Mouse (Mus musculus): ENCODE measurements around the gene Megf11. TPM values are rescaled to one million over a fixed set of nuclear protein-coding genes. Genes with fewer than 3 reads are reported as not detected.
"Not testable (repeated sequence)": the region's sequence is repeated elsewhere in the genome, so short reads cannot be mapped to it uniquely, and the experiment has no call there.

The Megf11 gene
- total and polyA plus RNA-seq, 3 experiments = 0.33 to 0.38 TPM; not detected in 1

DNA sequence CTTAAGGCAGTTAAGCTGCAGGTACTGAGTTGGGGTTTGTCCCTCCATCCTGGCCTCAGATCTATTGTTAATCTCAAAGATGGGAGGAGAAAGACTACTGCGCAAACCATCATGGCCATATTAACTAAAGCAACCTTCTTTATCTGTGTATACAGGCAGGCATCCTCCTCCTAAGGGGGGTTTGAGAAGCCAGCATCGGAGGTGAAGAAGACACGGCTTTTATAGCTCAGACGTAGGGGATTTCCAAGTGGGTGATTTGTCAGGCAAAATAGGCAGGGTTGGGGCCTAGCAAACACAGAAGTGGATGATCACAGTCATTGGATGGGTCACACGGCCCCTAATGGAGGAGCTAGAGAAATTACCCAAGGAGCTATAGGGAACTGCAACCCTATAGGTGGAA, 271.2 kb downstream of the Megf11 start:
- Histone ChIP-seq H3K4me1 (ENCODE audit: insufficient read depth, low read depth, low read length) (no peaks in the 10 kb centered on the region), H3K27me3 (ENCODE audit: insufficient read depth, low read length) (peaks cover 47% of the 10 kb centered on the region), H3K9me3 (replicated peaks) (no peaks in the 10 kb centered on the region), H3K36me3 (replicated peaks) (no peaks in the 10 kb centered on the region), H3K4me3 (ENCODE audit: low read depth, low read length) (no peak overlapping the region)
- no peak for ATAC-seq (ENCODE audit: extremely low read depth, insufficient number of reproducible peaks, low FRiP score, poor library complexity, severe bottlenecking)
- no peak for DNase-seq (ENCODE audit: low spot score)
- TF ChIP-seq CTCF (IDR thresholded peaks at IDR 0.05; ENCODE audit: low read depth, low read length) (no peak), POLR2AphosphoS5 (IDR thresholded peaks at IDR 0.05; ENCODE audit: insufficient replicate concordance, low read depth, low read length) (no peak), GATA1 (IDR thresholded peaks at IDR 0.05; ENCODE audit: borderline replicate concordance, low read length) (no peak), TAL1 (conservative IDR thresholded peaks at IDR 0.05; ENCODE audit: low read depth, low read length) (no peak)

- H3K4me1 ChIP-seq (ENCODE audit: insufficient read depth, low read depth, low read length) = no peaks in the 10 kb centered on the region
- no peak overlapping the region for H3K4me3 ChIP-seq (ENCODE audit: low read depth, low read length)
- TF ChIP-seq GATA2 (IDR thresholded peaks at IDR 0.05; ENCODE audit: borderline replicate concordance, low read depth, low read length) (no peak), POLR2AphosphoS5 (IDR thresholded peaks at IDR 0.05; ENCODE audit: insufficient replicate concordance, low read depth, low read length) (no peak), CTCF (IDR thresholded peaks at IDR 0.05; ENCODE audit: low read depth, low read length) (no peak), GATA1 (IDR thresholded peaks at IDR 0.05; ENCODE audit: borderline replicate concordance, low read length) (no peak), TAL1 (conservative IDR thresholded peaks at IDR 0.05; ENCODE audit: low read depth, low read length) (no peak)
- H3K9me3 ChIP-seq (replicated peaks) = no peaks in the 10 kb centered on the region
- peaks cover 48% of the 10 kb centered on the region for H3K27me3 ChIP-seq (ENCODE audit: insufficient read depth, low read length)
- ATAC-seq (ENCODE audit: extremely low read depth, insufficient number of reproducible peaks, low FRiP score, poor library complexity, severe bottlenecking) (no peak), DNase-seq (ENCODE audit: low spot score) (no peak)
- no peaks in the 10 kb centered on the region for H3K36me3 ChIP-seq (replicated peaks)
Observed at GRCm38 (mm10) chr9:64660222-64660621, 274.8 kb downstream of the Megf11 start.

GRCm38 (mm10) chr9:64664612-64665011, 279.2 kb downstream of the Megf11 start:
- Histone ChIP-seq H3K4me3 (ENCODE audit: low read depth, low read length) (no peak overlapping the region), H3K36me3 (replicated peaks) (no peaks in the 10 kb centered on the region), H3K9me3 (replicated peaks) (no peaks in the 10 kb centered on the region), H3K27me3 (ENCODE audit: insufficient read depth, low read length) (peaks cover 34% of the 10 kb centered on the region), H3K4me1 (ENCODE audit: insufficient read depth, low read depth, low read length) (no peaks in the 10 kb centered on the region)
- no peak for ATAC-seq (ENCODE audit: extremely low read depth, insufficient number of reproducible peaks, low FRiP score, poor library complexity, severe bottlenecking)
- no peak for DNase-seq (ENCODE audit: low spot score)
- no peak for TF ChIP-seq GATA2 (IDR thresholded peaks at IDR 0.05; ENCODE audit: borderline replicate concordance, low read depth, low read length)
- no peak for TF ChIP-seq CTCF (IDR thresholded peaks at IDR 0.05; ENCODE audit: low read depth, low read length)
- no peak for TF ChIP-seq GATA1 (IDR thresholded peaks at IDR 0.05; ENCODE audit: borderline replicate concordance, low read length)
- TF ChIP-seq POLR2AphosphoS5 (IDR thresholded peaks at IDR 0.05; ENCODE audit: insufficient replicate concordance, low read depth, low read length) = no peak
- TF ChIP-seq TAL1 (conservative IDR thresholded peaks at IDR 0.05; ENCODE audit: low read depth, low read length) = no peak

DNA sequence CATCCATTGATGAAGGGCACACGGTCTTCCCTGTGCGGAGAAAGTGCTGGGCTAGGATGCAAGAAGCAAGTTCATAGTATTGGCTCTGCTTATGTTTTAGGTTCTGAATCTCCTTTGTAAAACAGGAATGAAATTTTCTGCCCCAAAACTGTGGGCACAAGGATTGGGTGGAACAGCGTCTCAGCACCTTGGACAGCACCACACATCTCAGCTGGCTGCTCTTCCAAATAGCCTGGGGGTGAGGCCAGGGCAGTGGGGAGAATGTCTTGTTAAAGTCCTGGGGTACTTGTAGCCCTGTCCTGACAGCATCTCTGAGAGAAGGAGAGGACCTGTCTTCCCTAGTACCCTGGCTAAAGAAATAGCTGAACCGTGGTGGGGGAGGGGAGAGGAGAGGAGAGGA, 281.1 kb downstream of the Megf11 start:
- ATAC-seq (ENCODE audit: extremely low read depth, insufficient number of reproducible peaks, low FRiP score, poor library complexity, severe bottlenecking) (no peak), DNase-seq (ENCODE audit: low spot score) (peak; percentile 55)
- Histone ChIP-seq H3K9me3 (replicated peaks) (no peaks in the 10 kb centered on the region), H3K4me1 (ENCODE audit: insufficient read depth, low read depth, low read length) (peaks cover 10% of the 10 kb centered on the region), H3K36me3 (replicated peaks) (no peaks in the 10 kb centered on the region), H3K27me3 (ENCODE audit: insufficient read depth, low read length) (peaks cover 30% of the 10 kb centered on the region), H3K4me3 (ENCODE audit: low read depth, low read length) (no peak overlapping the region)
- no peak for TF ChIP-seq GATA1 (IDR thresholded peaks at IDR 0.05; ENCODE audit: borderline replicate concordance, low read length)
- TF ChIP-seq CTCF (IDR thresholded peaks at IDR 0.05; ENCODE audit: low read depth, low read length) = no peak
- no peak for TF ChIP-seq TAL1 (conservative IDR thresholded peaks at IDR 0.05; ENCODE audit: low read depth, low read length)
- no peak for TF ChIP-seq GATA2 (IDR thresholded peaks at IDR 0.05; ENCODE audit: borderline replicate concordance, low read depth, low read length)
- TF ChIP-seq POLR2AphosphoS5 (IDR thresholded peaks at IDR 0.05; ENCODE audit: insufficient replicate concordance, low read depth, low read length) = no peak

DNA sequence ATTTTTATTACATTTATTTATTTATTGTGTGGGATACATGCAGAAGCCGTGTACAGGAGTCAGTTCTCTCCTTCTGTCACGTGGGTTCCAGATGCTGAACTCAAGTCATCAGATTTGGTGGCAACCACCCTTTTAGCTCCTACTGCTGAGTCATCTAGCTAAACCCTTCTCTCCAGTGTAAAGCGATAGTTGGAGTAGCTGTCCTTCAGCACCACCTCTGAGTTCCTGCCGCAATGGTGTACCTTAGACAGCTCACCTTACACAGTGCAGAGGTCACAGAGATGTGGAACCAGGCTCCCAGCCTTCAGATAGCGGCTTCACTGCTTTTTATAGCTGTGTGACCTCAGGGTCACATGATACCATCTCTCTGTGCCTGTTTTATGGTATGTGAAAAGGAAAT, 282.1 kb downstream of the Megf11 start:
- peaks cover 17% of the 10 kb centered on the region for H3K4me1 ChIP-seq (ENCODE audit: insufficient read depth, low read depth, low read length)
- no peak for TF ChIP-seq POLR2AphosphoS5 (IDR thresholded peaks at IDR 0.05; ENCODE audit: insufficient replicate concordance, low read depth, low read length)
- TF ChIP-seq CTCF (IDR thresholded peaks at IDR 0.05; ENCODE audit: low read depth, low read length) = no peak
- TF ChIP-seq GATA1 (IDR thresholded peaks at IDR 0.05; ENCODE audit: borderline replicate concordance, low read length) = no peak
- no peak for TF ChIP-seq TAL1 (conservative IDR thresholded peaks at IDR 0.05; ENCODE audit: low read depth, low read length)
- no peak for TF ChIP-seq GATA2 (IDR thresholded peaks at IDR 0.05; ENCODE audit: borderline replicate concordance, low read depth, low read length)
- no peaks in the 10 kb centered on the region for H3K9me3 ChIP-seq (replicated peaks)
- peaks cover 27% of the 10 kb centered on the region for H3K27me3 ChIP-seq (ENCODE audit: insufficient read depth, low read length)
- ATAC-seq (ENCODE audit: extremely low read depth, insufficient number of reproducible peaks, low FRiP score, poor library complexity, severe bottlenecking) (no peak), DNase-seq (ENCODE audit: low spot score) (peak; percentile 27)
- no peaks in the 10 kb centered on the region for H3K36me3 ChIP-seq (replicated peaks)
- no peak overlapping the region for H3K4me3 ChIP-seq (ENCODE audit: low read depth, low read length)

GRCm38 (mm10) chr9:64668001-64668400, 282.6 kb downstream of the Megf11 start:
- DNase-seq (ENCODE audit: low spot score) = no peak
- H3K27me3 ChIP-seq (ENCODE audit: insufficient read depth, low read length) = peaks cover 28% of the 10 kb centered on the region
- H3K9me3 ChIP-seq (replicated peaks) = no peaks in the 10 kb centered on the region
- ATAC-seq (ENCODE audit: extremely low read depth, insufficient number of reproducible peaks, low FRiP score, poor library complexity, severe bottlenecking) = no peak
- no peaks in the 10 kb centered on the region for H3K36me3 ChIP-seq (replicated peaks)
- no peak overlapping the region for H3K4me3 ChIP-seq (ENCODE audit: low read depth, low read length)
- TF ChIP-seq GATA2 (IDR thresholded peaks at IDR 0.05; ENCODE audit: borderline replicate concordance, low read depth, low read length) (no peak), TAL1 (conservative IDR thresholded peaks at IDR 0.05; ENCODE audit: low read depth, low read length) (no peak), GATA1 (IDR thresholded peaks at IDR 0.05; ENCODE audit: borderline replicate concordance, low read length) (no peak), CTCF (IDR thresholded peaks at IDR 0.05; ENCODE audit: low read depth, low read length) (no peak), POLR2AphosphoS5 (IDR thresholded peaks at IDR 0.05; ENCODE audit: insufficient replicate concordance, low read depth, low read length) (no peak)
- peaks cover 17% of the 10 kb centered on the region for H3K4me1 ChIP-seq (ENCODE audit: insufficient read depth, low read depth, low read length)

DNA sequence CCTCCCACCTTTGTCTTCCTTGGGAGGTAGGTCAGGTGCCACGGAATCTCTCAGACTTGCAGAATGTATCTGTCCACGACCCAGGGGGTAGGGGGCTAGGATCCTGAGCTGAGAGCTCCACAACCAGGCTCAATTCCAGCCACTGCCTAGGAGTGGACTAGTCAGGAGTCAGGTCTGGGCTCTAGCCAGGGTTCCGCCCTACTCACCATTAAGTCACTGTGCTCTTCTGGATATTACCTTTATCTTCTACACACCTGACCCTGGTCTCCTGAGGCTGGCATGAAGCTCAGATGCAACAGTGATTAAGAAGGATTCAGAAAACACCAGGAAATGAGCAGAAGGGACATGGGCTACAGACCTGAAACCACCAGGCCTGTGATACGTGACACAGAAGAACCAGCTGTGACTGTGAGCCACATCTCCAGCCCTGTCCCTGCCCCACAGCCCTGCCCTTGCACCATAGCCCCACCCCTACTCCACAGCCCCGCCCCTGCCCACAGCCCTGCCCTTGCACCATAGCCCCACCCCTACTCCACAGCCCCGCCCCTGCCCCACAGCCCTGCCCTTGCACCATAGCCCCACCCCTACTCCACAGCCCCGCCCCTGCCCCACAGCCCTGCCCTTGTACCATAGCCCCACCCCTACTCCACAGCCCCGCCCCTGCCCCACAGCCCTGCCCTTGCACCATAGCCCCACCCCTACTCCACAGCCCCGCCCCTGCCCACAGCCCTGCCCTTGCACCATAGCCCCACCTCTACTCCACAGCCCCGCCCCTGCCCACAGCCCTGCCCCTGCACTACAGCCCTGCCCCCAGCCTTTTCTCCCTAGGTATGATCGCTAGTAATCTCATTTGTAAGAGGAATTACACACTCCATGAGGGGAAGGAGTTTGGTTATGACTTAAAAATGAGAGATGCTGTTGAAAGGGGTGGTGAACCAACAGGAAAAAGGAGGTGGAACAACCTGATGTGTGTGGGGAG, 286.2 kb downstream of the Megf11 start:
- DNase-seq (ENCODE audit: low spot score) = peak; percentile 34
- H3K27me3 ChIP-seq (ENCODE audit: insufficient read depth, low read length) = peaks cover 26% of the 10 kb centered on the region
- not testable (repeated sequence) for H3K4me3 ChIP-seq (ENCODE audit: low read depth, low read length); H3K36me3 ChIP-seq (replicated peaks); ATAC-seq (ENCODE audit: extremely low read depth, insufficient number of reproducible peaks, low FRiP score, poor library complexity, severe bottlenecking); H3K9me3 ChIP-seq (replicated peaks)
- peaks cover 21% of the 10 kb centered on the region for H3K4me1 ChIP-seq (ENCODE audit: insufficient read depth, low read depth, low read length)

Data from G1E (cell line).